Mouse (Mus musculus) retina, postnatal 1 day (tissue): ENCODE data around the gene 4933425L06Rik.

Experiments
- DNase-seq: peaks from one replicate; pipeline ENCODE4 v3.0.0-alpha.2; 2012

4933425L06Rik gene

GRCm38 (mm10) chr13:105134397-105134796, 52.5 kb downstream of the 4933425L06Rik start:
- DNase-seq = no peak

- no peak for DNase-seq
These were observed 58.0 kb downstream of the 4933425L06Rik start for GRCm38 (mm10) chr13:105139881-105140280.

- no peak for DNase-seq
These were observed 64.9 kb downstream of the 4933425L06Rik start for GRCm38 (mm10) chr13:105146827-105147226.

GRCm38 (mm10) chr13:105147795-105148418, 66.0 kb downstream of the 4933425L06Rik start:
- no peak for DNase-seq

GRCm38 (mm10) chr13:105150006-105150405, 68.1 kb downstream of the 4933425L06Rik start:
- DNase-seq = no peak

- peak; percentile 38 for DNase-seq
These were observed 72.0 kb downstream of the 4933425L06Rik start for GRCm38 (mm10) chr13:105153955-105154354.

GRCm38 (mm10) chr13:105165441-105165840, 83.5 kb downstream of the 4933425L06Rik start:
- DNase-seq = no peak
